Mouse (Mus musculus) lung, embryonic 14.5 days (tissue): ENCODE data around the gene Oaz3. TPM values are rescaled to one million over a fixed set of nuclear protein-coding genes. Genes with fewer than 3 reads are reported as not detected.
A peak's percentile ranks its signal among the peaks of the same experiment; 100 is the strongest.

ENCODE experiments used
- ATAC-seq: fragments of 200-750 bp; cut with Nextera tagmentation; 2 replicates; pipeline ENCODE4 v1.8.0; 2017; ENCODE audit warnings: mild to moderate bottlenecking, moderate TSS enrichment, moderate library complexity; ENCODE audit not compliant: insufficient read depth
- DNase-seq: peaks from one replicate; pipeline ENCODE4 v3.0.0-alpha.2; 2015
- H3K27ac ChIP-seq: fragments of 300-500 bp; sonication (generic); 2 replicates; pipeline ENCODE4 v1.5.1; 2014; ENCODE audit warnings: low read depth, mild to moderate bottlenecking, moderate library complexity
- H3K27me3 ChIP-seq: fragments of 300-500 bp; sonication (generic); 2 replicates; pipeline ENCODE4 v1.6.1; 2014; ENCODE audit warnings: low read length, control low read depth; ENCODE audit not compliant: insufficient read depth
- H3K36me3 ChIP-seq: fragments of 300-500 bp; sonication (generic); 2 replicates; pipeline ENCODE4 v1.6.1; 2014; ENCODE audit warnings: control low read depth; ENCODE audit not compliant: insufficient read depth
- H3K4me1 ChIP-seq: fragments of 300-500 bp; sonication (generic); 2 replicates; pipeline ENCODE4 v1.6.1; 2014; ENCODE audit warnings: antibody characterized with exemption, control low read depth; ENCODE audit not compliant: insufficient read depth
- H3K4me2 ChIP-seq: fragments of 300-500 bp; sonication (generic); 2 replicates; pipeline ENCODE4 v1.6.1; 2014; ENCODE audit warnings: mild to moderate bottlenecking
- H3K4me3 ChIP-seq: fragments of 300-500 bp; sonication (generic); 2 replicates; pipeline ENCODE4 v1.5.1; 2014; ENCODE audit warnings: low read depth, low read length
- H3K9ac ChIP-seq: fragments of 300-500 bp; sonication (generic); 2 replicates; pipeline ENCODE4 v1.6.1; 2014
- H3K9me3 ChIP-seq: fragments of 300-500 bp; sonication (generic); 2 replicates; pipeline ENCODE4 v1.6.1; 2016; ENCODE audit warnings: low read depth, low read length, control low read depth
- CTCF ChIP-seq: IDR thresholded peaks from 2 replicates; pipeline ENCODE4 v1.5.1; 2016; ENCODE audit warnings: antibody characterized with exemption, low read depth
- WGBS: fragments of 180-500 bp; shearing (Covaris S2); extraction: QIAGEN DNeasy Blood & Tissue Kit; methylation state at CpG from one replicate; pipeline ENCODE4 v1.1.7; 2014; 5-methylcytosine and 5-hydroxymethylcytosine counted together
- polyA plus RNA-seq: library from polyadenylated mRNA; unstranded; fragments of >200 nt; fragmentation: Nextera tagmentation; extraction: Ambion mirVana; gene quantifications from 2 replicates; pipeline ENCODE4 v1.2.1, GENCODE M21; 2014

Gene Oaz3
- polyA plus RNA-seq, 1 experiment from 2014 or later = 0.29 TPM

GRCm38 (mm10) chr3:94449377-94449776 lies 5.7 kb upstream of the Oaz3 start:
- no peak for TF ChIP-seq CTCF
- Histone ChIP-seq H3K9me3 (no peaks in the 10 kb centered on the region), H3K4me3 (no peak overlapping the region), H3K4me1 (no peaks in the 10 kb centered on the region), H3K27ac (no peak overlapping the region), H3K4me2 (no peak overlapping the region), H3K27me3 (no peaks in the 10 kb centered on the region), H3K36me3 (peaks cover 46% of the 10 kb centered on the region), H3K9ac (no peak overlapping the region)
- ATAC-seq (no peak), DNase-seq (no peak)
- 98% methylated on average over 2 of the region's 2 CpGs for WGBS

- no peaks in the 10 kb centered on the region for H3K9me3 ChIP-seq
- no peak for TF ChIP-seq CTCF
- under 1% methylated on average over 36 of the region's 39 CpGs for WGBS
- peaks cover 34% of the 10 kb centered on the region for H3K36me3 ChIP-seq
- H3K4me1 ChIP-seq = no peaks in the 10 kb centered on the region
- no peaks in the 10 kb centered on the region for H3K27me3 ChIP-seq
- DNase-seq (peak; percentile 98), ATAC-seq (peak; percentile 99)
- H3K4me2 ChIP-seq = peak within 1 kb of the TSS; percentile 66
- H3K9ac ChIP-seq = peak within 1 kb of the TSS; percentile 94
- peak within 1 kb of the TSS; percentile 94 for H3K4me3 ChIP-seq
- H3K27ac ChIP-seq = peak within 1 kb of the TSS; percentile 36; the same call in 1 of the 2 replicates
Measured at GRCm38 (mm10) chr3:94442951-94443596, 641 bp downstream of the Oaz3 start, which contains the start of gene Mrpl9. Gene Mrpl9, plus strand, starts transcription at chr3:94443318.

- 41% methylated on average over 3 of the region's 3 CpGs for WGBS
- ATAC-seq (no peak), DNase-seq (peak; percentile 53)
- Histone ChIP-seq H3K4me3 (no peak overlapping the region), H3K4me1 (no peaks in the 10 kb centered on the region), H3K27me3 (no peaks in the 10 kb centered on the region), H3K36me3 (peaks cover 15% of the 10 kb centered on the region), H3K27ac (no peak overlapping the region), H3K4me2 (no peak overlapping the region), H3K9me3 (no peaks in the 10 kb centered on the region), H3K9ac (no peak overlapping the region)
- peak; percentile 49 for TF ChIP-seq CTCF
Measured at GRCm38 (mm10) chr3:94441182-94441581, 2.5 kb downstream of the Oaz3 start.

- Histone ChIP-seq H3K4me3 (no peak overlapping the region), H3K36me3 (no peaks in the 10 kb centered on the region), H3K27me3 (no peaks in the 10 kb centered on the region), H3K4me2 (no peak overlapping the region), H3K9ac (no peak overlapping the region), H3K27ac (no peak overlapping the region), H3K9me3 (no peaks in the 10 kb centered on the region), H3K4me1 (no peaks in the 10 kb centered on the region)
- 75% methylated on average over 9 of the region's 9 CpGs for WGBS
- ATAC-seq (no peak), DNase-seq (no peak)
- TF ChIP-seq CTCF = no peak
Measured at GRCm38 (mm10) chr3:94436420-94436819, 7.3 kb downstream of the Oaz3 start.

GRCm38 (mm10) chr3:94434305-94434704 lies 9.4 kb downstream of the Oaz3 start:
- WGBS = 75% methylated on average over 2 of the region's 2 CpGs
- DNase-seq = no peak
- H3K4me2 ChIP-seq = no peak overlapping the region
- no peaks in the 10 kb centered on the region for H3K27me3 ChIP-seq
- TF ChIP-seq CTCF = no peak
- no peak overlapping the region for H3K27ac ChIP-seq
- H3K9me3 ChIP-seq = no peaks in the 10 kb centered on the region
- H3K36me3 ChIP-seq = no peaks in the 10 kb centered on the region
- no peak for ATAC-seq
- H3K9ac ChIP-seq = no peak overlapping the region
- H3K4me3 ChIP-seq = no peak overlapping the region
- no peaks in the 10 kb centered on the region for H3K4me1 ChIP-seq

- Histone ChIP-seq H3K4me2 (no peak overlapping the region), H3K4me1 (no peaks in the 10 kb centered on the region), H3K9me3 (no peaks in the 10 kb centered on the region), H3K27me3 (no peaks in the 10 kb centered on the region), H3K9ac (no peak overlapping the region), H3K36me3 (no peaks in the 10 kb centered on the region), H3K4me3 (no peak overlapping the region), H3K27ac (no peak overlapping the region)
- 60% methylated on average over 2 of the region's 2 CpGs for WGBS
- DNase-seq (no peak), ATAC-seq (no peak)
- TF ChIP-seq CTCF = no peak
Measured at GRCm38 (mm10) chr3:94430980-94431379, 12.7 kb downstream of the Oaz3 start.

- ATAC-seq (peak; percentile 100), DNase-seq (peak; percentile 98)
- H3K9me3 ChIP-seq = no peaks in the 10 kb centered on the region
- no peaks in the 10 kb centered on the region for H3K27me3 ChIP-seq
- peaks cover 4% of the 10 kb centered on the region; the same call in 1 of the 2 replicates for H3K4me1 ChIP-seq
- no peaks in the 10 kb centered on the region for H3K36me3 ChIP-seq
- H3K4me2 ChIP-seq = peak within 1 kb of the TSS; percentile 87
- peak; percentile 23; the same call in 1 of the 2 replicates for TF ChIP-seq CTCF
- peak within 1 kb of the TSS; percentile 46 for H3K9ac ChIP-seq
- H3K4me3 ChIP-seq = peak within 1 kb of the TSS; percentile 44
- 9% methylated on average over 52 of the region's 52 CpGs for WGBS
- no peak within 1 kb of the TSS for H3K27ac ChIP-seq
Measured at GRCm38 (mm10) chr3:94413031-94413679, 30.6 kb downstream of the Oaz3 start, which contains the start of gene Tdrkh. Gene Tdrkh, plus strand, starts transcription at chr3:94413273.
